Comparison of ENCODE assay signal across 8 mouse cellular contexts in the genomic region with DNA sequence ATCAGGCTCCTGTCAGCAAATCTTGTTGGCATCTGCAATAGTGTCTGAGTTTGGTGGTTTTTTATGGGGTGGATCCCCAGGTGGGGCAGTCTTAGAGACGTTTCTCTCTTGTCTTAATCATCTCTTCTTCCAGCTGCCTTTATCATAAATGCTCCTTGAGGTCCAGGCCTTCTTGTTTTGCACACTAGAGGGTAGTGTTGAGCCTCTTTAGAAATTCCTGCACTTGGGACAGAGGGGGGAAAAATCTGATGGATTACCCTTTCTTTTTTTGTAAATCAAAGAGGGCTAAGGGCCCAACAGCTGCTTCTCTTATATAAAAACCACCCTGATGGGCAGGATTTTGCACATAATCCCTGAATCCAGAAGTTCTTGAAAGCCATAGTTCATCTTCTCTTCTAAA.
DNase-seq lines count a peak whose midpoint lies in the region; ATAC-seq lines count a peak whose summit lies in the region.

No protein-coding gene starts in this region.

- DNase-seq in cerebellum, postnatal 14 days: peak; percentile 55 to 60
- peak; percentile 28 to 52 for DNase-seq in left cerebral cortex, adult 18-20 months (ENCODE audit: low spot score in 2 of 2)
- no peak for DNase-seq in left cerebral cortex, adult 11 months (ENCODE audit: low spot score)
- DNase-seq in NIH3T3 (ENCODE audit: low read depth): peak; percentile 72
- DNase-seq in heart, postnatal 14 days: peak; percentile 23 to 57
- peak; percentile 67 for DNase-seq in mesoderm, embryonic 11.5 days (ENCODE audit: low read depth, low spot score)
- no peak for DNase-seq in ovary, adult 18-20 months (ENCODE audit: low spot score)

- no peak for ATAC-seq in cerebellum, adult (ENCODE audit: insufficient number of reproducible peaks, low FRiP score, low TSS enrichment)

- intact Hi-C loops in heart, postnatal 14 days (cut with DNase I): loop anchor here (1.0 to 5.0 kb wide), 2 partner anchors 322 to 678 kb away; no protein-coding TSS in a partner anchor

Comparison
In these comparisons a context has a peak if more than half of its experiments do, and no peak if none do; other contexts are left out.
1. DNase-seq: peak in cerebellum, postnatal 14 days (2 of 2), left cerebral cortex, adult 18-20 months (2 of 2), NIH3T3 (single experiment), heart, postnatal 14 days (2 of 2) and mesoderm, embryonic 11.5 days (single experiment); none in left cerebral cortex, adult 11 months (single experiment) and ovary, adult 18-20 months (single experiment).